Mouse (Mus musculus) thymus, adult 2 months (tissue): ENCODE measurements around the gene Pou2f2. TPM values are rescaled to one million over a fixed set of nuclear protein-coding genes. Genes with fewer than 3 reads are reported as not detected.

ENCODE experiments used
- DNase-seq: peaks from one replicate; pipeline ENCODE4 v3.0.0; 2021
- H3K27ac ChIP-seq: fragments of 200-500 bp; 2 replicates; pipeline ENCODE4 v1.5.1; 2012; ENCODE audit warnings: low read length, control low read depth; ENCODE audit not compliant: control insufficient read depth, insufficient read depth
- H3K27me3 ChIP-seq: fragments of 200-500 bp; 2 replicates; pipeline ENCODE4 v1.6.1; 2012; ENCODE audit warnings: mild to moderate bottlenecking, low read length, moderate library complexity, mixed read lengths; ENCODE audit not compliant: control insufficient read depth, insufficient read depth
- H3K36me3 ChIP-seq: fragments of 200-500 bp; 2 replicates; pipeline ENCODE4 v1.6.1; 2012; ENCODE audit warnings: mild to moderate bottlenecking, low read length, moderate library complexity; ENCODE audit not compliant: control insufficient read depth, insufficient read depth
- H3K4me1 ChIP-seq: fragments of 200-500 bp; replicated peaks from 2 replicates; pipeline ENCODE4 v1.6.1; 2012; ENCODE audit warnings: low read length; ENCODE audit not compliant: control insufficient read depth, insufficient read depth
- H3K4me3 ChIP-seq: fragments of 200-500 bp; 2 replicates; pipeline ENCODE4 v1.5.1; 2012; ENCODE audit warnings: mild to moderate bottlenecking, low read length, control low read depth, moderate library complexity; ENCODE audit not compliant: control insufficient read depth, insufficient read depth
- CTCF ChIP-seq: fragments of 200-500 bp; IDR thresholded peaks from 2 replicates; pipeline ENCODE4 v1.5.1; 2012; ENCODE audit warnings: mild to moderate bottlenecking, control low read depth, low read length, moderate library complexity, borderline replicate concordance; ENCODE audit not compliant: control insufficient read depth, poor library complexity, insufficient read depth; ENCODE audit errors: extremely low read depth
- POLR2A ChIP-seq: fragments of 200-500 bp; IDR thresholded peaks from 2 replicates; pipeline ENCODE4 v1.6.1; 2012; ENCODE audit warnings: mild to moderate bottlenecking, low read length, control low read depth, moderate library complexity; ENCODE audit not compliant: control insufficient read depth, poor library complexity, insufficient read depth; ENCODE audit errors: extremely low read depth
- WGBS: fragments of 180-500 bp; shearing (Covaris S2); methylation state at CpG from one replicate; pipeline ENCODE4 v1.1.7; 2018; 5-methylcytosine and 5-hydroxymethylcytosine counted together
- polyA plus RNA-seq: library from polyadenylated mRNA; depleted of rRNA; stranded (reverse); fragments of >200 nt; gene quantifications from 2 replicates; pipeline ENCODE4 v1.2.3, GENCODE M21; 2012

The Pou2f2 gene
- polyA plus RNA-seq, 1 experiment: 5.6 TPM

- no peak for DNase-seq
- Histone ChIP-seq H3K4me3 (no peak overlapping the region), H3K36me3 (no peaks in the 10 kb centered on the region), H3K27ac (no peak overlapping the region), H3K27me3 (no peaks in the 10 kb centered on the region), H3K4me1 (peaks cover 5% of the 10 kb centered on the region; the same call in 1 of the 2 replicates)
- TF ChIP-seq POLR2A: no peak
- TF ChIP-seq CTCF: no peak
- 35% methylated on average over 9 of the region's 9 CpGs for WGBS
These were observed 16.6 kb upstream of the Pou2f2 start for GRCm38 (mm10) chr7:25196107-25196506.

- Histone ChIP-seq H3K27ac (no peak overlapping the region), H3K4me1 (peaks cover 5% of the 10 kb centered on the region; the same call in 1 of the 2 replicates), H3K4me3 (no peak overlapping the region), H3K36me3 (no peaks in the 10 kb centered on the region), H3K27me3 (no peaks in the 10 kb centered on the region)
- TF ChIP-seq CTCF (no peak), POLR2A (no peak)
- 97% methylated on average over 3 of the region's 3 CpGs for WGBS
- no peak for DNase-seq
These were observed 15.6 kb upstream of the Pou2f2 start for GRCm38 (mm10) chr7:25195148-25195547.

DNA sequence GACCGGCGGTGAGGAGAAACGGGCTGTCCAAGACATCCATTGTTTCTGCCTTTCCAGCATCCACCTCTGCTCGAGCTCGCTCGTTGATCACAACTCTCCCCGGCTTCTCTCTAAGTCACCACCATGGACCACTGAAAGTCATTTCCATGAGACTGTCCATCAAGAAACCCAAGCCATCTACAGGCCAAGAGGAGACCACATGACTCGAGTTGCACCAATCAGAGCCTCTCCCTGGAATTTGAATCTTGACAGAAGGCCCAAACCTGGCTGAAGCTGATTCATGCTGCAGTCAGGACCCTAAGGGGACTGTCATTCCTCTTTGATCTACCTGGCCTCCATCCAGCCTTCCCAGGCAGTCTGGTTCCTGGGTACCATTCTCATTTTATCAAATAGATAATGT, 12.6 kb upstream of the Pou2f2 start:
- Histone ChIP-seq H3K36me3 (no peaks in the 10 kb centered on the region), H3K27ac (no peak overlapping the region), H3K4me1 (peaks cover 2% of the 10 kb centered on the region; the same call in 1 of the 2 replicates), H3K4me3 (no peak overlapping the region), H3K27me3 (no peaks in the 10 kb centered on the region)
- no peak for DNase-seq
- no peak for TF ChIP-seq CTCF
- TF ChIP-seq POLR2A: no peak
- 93% methylated on average over 8 of the region's 8 CpGs for WGBS

DNA sequence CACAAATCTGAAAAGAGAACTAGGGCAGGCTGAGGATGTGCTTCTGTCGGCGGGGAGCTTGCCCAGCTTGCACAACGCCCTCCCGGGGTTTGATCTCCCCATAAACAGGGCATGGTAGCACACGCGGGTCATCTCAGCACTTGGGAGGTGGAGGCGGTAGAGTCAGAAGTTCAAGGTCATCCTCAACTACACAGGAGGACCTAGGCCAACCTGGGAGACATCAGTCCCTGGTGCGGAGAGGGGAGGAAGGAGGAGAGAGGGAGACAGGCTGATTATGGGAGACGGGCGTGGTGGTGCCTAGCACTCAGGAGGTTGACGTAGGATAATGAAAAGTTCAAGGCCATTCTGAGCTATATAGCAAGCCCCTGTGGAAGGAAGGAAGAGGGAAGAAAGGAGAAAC, 11.3 kb upstream of the Pou2f2 start:
- TF ChIP-seq POLR2A (no peak), CTCF (no peak)
- WGBS: 91% methylated on average over 11 of the region's 11 CpGs

DNA sequence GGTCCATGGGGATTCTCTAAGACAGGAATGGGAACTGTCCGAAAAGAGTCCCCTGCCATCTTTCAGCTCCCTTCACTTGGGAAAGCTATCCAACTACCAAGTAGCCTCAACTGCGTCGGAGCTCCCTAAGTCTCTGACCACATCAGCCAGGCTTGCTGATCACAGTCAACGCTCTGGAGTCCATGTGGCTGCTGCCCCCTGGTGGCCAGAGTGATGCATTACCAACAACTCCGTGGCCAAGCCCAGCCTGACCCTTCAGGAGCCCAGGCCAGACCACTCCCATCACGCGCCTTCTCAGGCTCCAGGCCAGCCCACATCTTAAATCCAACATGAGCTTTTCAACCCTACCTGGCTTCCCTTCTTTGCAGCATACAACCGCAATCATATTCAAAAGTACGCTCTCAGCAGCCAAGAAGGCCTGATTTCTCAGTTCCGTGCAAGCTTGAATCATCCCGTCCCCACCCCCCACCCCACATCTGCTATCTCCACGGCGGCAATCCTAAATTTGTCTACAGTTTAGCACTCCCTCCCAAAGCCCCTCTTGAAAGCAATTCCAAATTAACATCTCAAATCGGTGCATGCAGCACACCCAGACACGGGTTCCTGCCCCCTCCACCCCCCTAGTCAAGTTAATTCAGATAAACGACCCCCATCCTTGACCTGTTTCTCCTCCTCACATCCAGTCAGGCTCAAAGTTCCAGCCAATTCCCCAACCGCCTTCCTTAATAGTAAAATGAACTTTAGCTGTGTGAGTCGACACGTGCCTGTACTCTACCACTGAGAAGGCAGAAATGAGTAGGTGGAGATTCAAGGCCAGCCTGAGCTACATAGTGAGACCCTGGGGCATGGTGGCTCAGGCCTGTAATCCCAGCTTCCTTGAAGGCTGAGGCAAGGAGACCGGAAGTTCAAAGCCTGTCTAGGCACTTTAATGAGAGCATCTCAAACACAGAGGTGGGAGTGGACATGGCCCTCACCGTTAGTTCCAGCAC, 8.4 kb upstream of the Pou2f2 start:
- DNase-seq: peak; percentile 78
- Histone ChIP-seq H3K27ac (no peak overlapping the region), H3K4me1 (no peaks in the 10 kb centered on the region), H3K27me3 (no peaks in the 10 kb centered on the region), H3K4me3 (no peak overlapping the region), H3K36me3 (no peaks in the 10 kb centered on the region)
- WGBS: 53% methylated on average over 21 of the region's 21 CpGs
- no peak for TF ChIP-seq POLR2A
- TF ChIP-seq CTCF: peak; percentile 90

More for the DNA sequence above, 11.3 kb upstream of the Pou2f2 start:
- Histone ChIP-seq H3K36me3 (no peaks in the 10 kb centered on the region), H3K27me3 (no peaks in the 10 kb centered on the region), H3K4me3 (no peak overlapping the region), H3K27ac (no peak overlapping the region), H3K4me1 (no peaks in the 10 kb centered on the region)
- no peak for DNase-seq

DNA sequence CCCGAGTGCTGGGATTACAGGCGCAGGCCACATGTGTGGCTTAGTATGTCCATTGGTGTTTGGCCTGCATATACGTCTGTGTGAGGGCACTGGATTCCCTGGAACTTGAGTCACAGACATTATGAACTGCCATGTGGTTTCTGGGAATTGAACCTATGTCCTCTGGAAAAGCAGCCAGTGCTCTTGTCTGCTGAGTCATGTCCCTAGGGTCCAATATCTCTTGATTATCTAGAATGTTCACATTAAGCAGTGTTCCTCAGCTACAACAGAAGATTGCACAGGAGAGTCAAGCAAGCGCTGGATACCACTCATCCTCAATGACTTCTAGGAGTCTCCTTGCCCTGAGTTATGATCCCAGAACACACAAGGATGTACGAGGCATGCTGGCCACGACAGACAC, 4.6 kb upstream of the Pou2f2 start:
- H3K4me1 ChIP-seq: peaks cover 19% of the 10 kb centered on the region

More for the DNA sequence above, 4.6 kb upstream of the Pou2f2 start:
- Histone ChIP-seq H3K36me3 (no peaks in the 10 kb centered on the region), H3K27ac (no peak overlapping the region), H3K4me3 (no peak overlapping the region), H3K27me3 (peaks cover 5% of the 10 kb centered on the region)
- TF ChIP-seq POLR2A (no peak), CTCF (no peak)
- DNase-seq: no peak
- 75% methylated on average over 6 of the region's 6 CpGs for WGBS
